Mouse (Mus musculus) heart, embryonic 12.5 days (tissue): ENCODE measurements at regions not wholly inside any gene's neighbourhood (a gene's known extent, or its start where the extent isn't known, plus 50 kb on each side); places are given as distances from the start of the nearest gene placed in this dataset.

Experiments used
- ATAC-seq: fragments of 200-750 bp; cut with Nextera tagmentation; 2 replicates; pipeline ENCODE4 v1.8.0; 2017; ENCODE audit warnings: moderate TSS enrichment, moderate library complexity; ENCODE audit not compliant: insufficient number of reproducible peaks, low FRiP score
- H3K27ac ChIP-seq: fragments of 300-500 bp; sonication (generic); 2 replicates; pipeline ENCODE4 v1.5.1; 2016; ENCODE audit warnings: mild to moderate bottlenecking, moderate library complexity; ENCODE audit not compliant: poor library complexity, severe bottlenecking
- H3K27me3 ChIP-seq: fragments of 300-500 bp; sonication (generic); replicated peaks from 2 replicates; pipeline ENCODE4 v1.6.1; 2016; ENCODE audit warnings: mild to moderate bottlenecking, moderate library complexity
- H3K36me3 ChIP-seq: fragments of 300-500 bp; sonication (generic); 2 replicates; pipeline ENCODE4 v1.6.1; 2016; ENCODE audit warnings: mild to moderate bottlenecking, moderate library complexity
- H3K4me1 ChIP-seq: fragments of 300-500 bp; sonication (generic); replicated peaks from 2 replicates; pipeline ENCODE4 v1.6.1; 2016; ENCODE audit warnings: mild to moderate bottlenecking
- H3K4me2 ChIP-seq: fragments of 300-500 bp; sonication (generic); 2 replicates; pipeline ENCODE4 v1.6.1; 2016; ENCODE audit warnings: mild to moderate bottlenecking, moderate library complexity
- H3K4me3 ChIP-seq: fragments of 300-500 bp; sonication (generic); 2 replicates; pipeline ENCODE4 v1.5.1; 2016; ENCODE audit warnings: mild to moderate bottlenecking
- H3K9ac ChIP-seq: fragments of 300-500 bp; sonication (generic); 2 replicates; pipeline ENCODE4 v1.6.1; 2016; ENCODE audit warnings: mild to moderate bottlenecking, moderate library complexity
- H3K9me3 ChIP-seq: fragments of 300-500 bp; sonication (generic); replicated peaks from 2 replicates; pipeline ENCODE4 v1.6.1; 2016; ENCODE audit warnings: mild to moderate bottlenecking, moderate library complexity
- WGBS: fragments of 180-500 bp; shearing (Covaris S2); methylation state at CpG from one replicate; pipeline ENCODE4 v1.1.7; 2016; 5-methylcytosine and 5-hydroxymethylcytosine counted together

DNA sequence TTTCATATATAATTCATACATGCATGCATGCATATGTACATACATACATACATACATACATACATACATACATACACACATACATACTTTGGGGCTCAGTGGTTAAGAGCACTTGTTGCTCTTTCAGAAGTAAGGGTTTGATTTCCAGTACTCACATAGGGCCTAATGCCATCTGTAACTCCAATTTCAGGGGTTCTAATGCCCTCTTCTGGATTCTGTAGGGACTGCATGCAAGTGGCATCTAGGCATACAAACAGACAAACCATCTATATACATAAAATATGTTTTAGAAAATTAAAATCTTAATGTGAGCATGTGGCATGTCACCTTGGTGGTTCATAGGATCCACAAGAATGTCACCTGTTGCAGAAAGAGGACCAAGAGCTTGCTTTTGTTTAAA, 426.7 kb upstream of the Mki67 start:
- no peak overlapping the region for H3K27ac ChIP-seq
- no peak overlapping the region for H3K4me2 ChIP-seq
- H3K4me1 ChIP-seq: no peaks in the 10 kb centered on the region
- no peak for ATAC-seq
- H3K27me3 ChIP-seq: 0 out of 2 replicates have a peak, but pooled peaks cover 4% of the 10 kb centered on the region
- H3K9me3 ChIP-seq: 0 out of 2 replicates have a peak, but pooled peaks cover 4% of the 10 kb centered on the region
- no peaks in the 10 kb centered on the region for H3K36me3 ChIP-seq
- H3K4me3 ChIP-seq: no peak overlapping the region
- no peak overlapping the region for H3K9ac ChIP-seq

GRCm38 (mm10) chr7:136150196-136150595, 434.0 kb upstream of the Mki67 start:
- Histone ChIP-seq H3K27ac (no peak overlapping the region), H3K9ac (no peak overlapping the region), H3K9me3 (no peaks in the 10 kb centered on the region), H3K4me2 (no peak overlapping the region), H3K36me3 (no peaks in the 10 kb centered on the region), H3K4me3 (no peak overlapping the region), H3K4me1 (no peaks in the 10 kb centered on the region), H3K27me3 (peaks cover 4% of the 10 kb centered on the region; the same call in 1 of the 2 replicates)
- 60% methylated on average over 5 of the region's 5 CpGs for WGBS
- no peak for ATAC-seq

GRCm38 (mm10) chr7:136151301-136151930, 435.3 kb upstream of the Mki67 start:
- no peak overlapping the region for H3K27ac ChIP-seq
- H3K4me3 ChIP-seq: no peak overlapping the region
- H3K9me3 ChIP-seq: no peaks in the 10 kb centered on the region
- H3K4me1 ChIP-seq: no peaks in the 10 kb centered on the region
- H3K27me3 ChIP-seq: peaks cover under 1% of the 10 kb centered on the region; the same call in 1 of the 2 replicates
- no peaks in the 10 kb centered on the region for H3K36me3 ChIP-seq
- no peak overlapping the region for H3K9ac ChIP-seq
- WGBS: 54% methylated on average over 4 of the region's 4 CpGs
- H3K4me2 ChIP-seq: no peak overlapping the region
- ATAC-seq: no peak

DNA sequence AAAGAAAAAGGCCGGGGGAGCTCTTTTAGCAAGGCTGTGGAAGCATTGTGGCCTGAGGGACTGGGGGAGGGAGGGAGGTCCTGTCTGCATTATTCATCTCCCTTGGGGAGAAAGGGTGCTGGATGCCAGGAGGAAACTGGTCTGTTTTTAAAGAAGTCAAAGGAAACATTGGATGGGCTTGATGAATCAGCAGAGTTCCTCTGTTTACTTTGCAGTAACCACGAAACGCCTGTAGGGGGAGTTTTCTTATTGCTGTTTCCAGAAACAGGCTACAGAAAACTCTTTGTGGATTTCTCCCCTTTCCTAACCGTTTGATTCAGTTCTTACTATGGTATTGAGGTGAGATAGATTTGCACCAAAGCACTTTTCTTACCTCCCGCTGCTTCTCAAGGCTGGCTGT, 436.3 kb upstream of the Mki67 start:
- H3K4me1 ChIP-seq: no peaks in the 10 kb centered on the region
- no peaks in the 10 kb centered on the region for H3K36me3 ChIP-seq
- H3K9me3 ChIP-seq: no peaks in the 10 kb centered on the region
- no peak overlapping the region for H3K4me2 ChIP-seq
- WGBS: 26% methylated on average over 5 of the region's 5 CpGs
- no peaks in the 10 kb centered on the region; the same call in 1 of the 2 replicates for H3K27me3 ChIP-seq
- no peak overlapping the region for H3K9ac ChIP-seq
- ATAC-seq: no peak
- H3K4me3 ChIP-seq: no peak overlapping the region
- H3K27ac ChIP-seq: no peak overlapping the region

GRCm38 (mm10) chr7:136153621-136154020, 437.5 kb upstream of the Mki67 start:
- Histone ChIP-seq H3K4me2 (no peak overlapping the region), H3K4me3 (no peak overlapping the region), H3K4me1 (no peaks in the 10 kb centered on the region), H3K27ac (no peak overlapping the region), H3K27me3 (no peaks in the 10 kb centered on the region; the same call in 1 of the 2 replicates), H3K9ac (no peak overlapping the region), H3K36me3 (no peaks in the 10 kb centered on the region), H3K9me3 (no peaks in the 10 kb centered on the region)
- 71% methylated on average over 3 of the region's 3 CpGs for WGBS
- ATAC-seq: no peak

- H3K27ac ChIP-seq: no peak overlapping the region
Observed at GRCm38 (mm10) chr7:136159136-136159535, 443.0 kb upstream of the Mki67 start.

GRCm38 (mm10) chr7:136161526-136161925, 445.4 kb upstream of the Mki67 start:
- Histone ChIP-seq H3K9me3 (no peaks in the 10 kb centered on the region; the same call in 1 of the 2 replicates), H3K27ac (no peak overlapping the region), H3K9ac (no peak overlapping the region), H3K4me2 (no peak overlapping the region), H3K4me1 (no peaks in the 10 kb centered on the region), H3K36me3 (no peaks in the 10 kb centered on the region), H3K4me3 (no peak overlapping the region), H3K27me3 (no peaks in the 10 kb centered on the region)
- 66% methylated on average over 2 of the region's 2 CpGs for WGBS
- no peak for ATAC-seq

More at GRCm38 (mm10) chr7:136159136-136159535, 443.0 kb upstream of the Mki67 start:
- no peak overlapping the region for H3K9ac ChIP-seq
- 48% methylated on average over 4 of the region's 4 CpGs for WGBS
- H3K27me3 ChIP-seq: no peaks in the 10 kb centered on the region; the same call in 1 of the 2 replicates
- no peaks in the 10 kb centered on the region for H3K4me1 ChIP-seq
- no peaks in the 10 kb centered on the region for H3K36me3 ChIP-seq
- H3K9me3 ChIP-seq: no peaks in the 10 kb centered on the region; the same call in 1 of the 2 replicates
- no peak for ATAC-seq
- no peak overlapping the region for H3K4me3 ChIP-seq
- H3K4me2 ChIP-seq: no peak overlapping the region

GRCm38 (mm10) chr7:136164834-136165233, 448.7 kb upstream of the Mki67 start:
- 79% methylated on average over 5 of the region's 5 CpGs for WGBS

GRCm38 (mm10) chr7:136169261-136169660, 453.1 kb upstream of the Mki67 start:
- Histone ChIP-seq H3K9me3 (no peaks in the 10 kb centered on the region), H3K4me3 (no peak overlapping the region), H3K27me3 (no peaks in the 10 kb centered on the region), H3K36me3 (no peaks in the 10 kb centered on the region), H3K9ac (no peak overlapping the region), H3K4me1 (no peaks in the 10 kb centered on the region), H3K4me2 (no peak overlapping the region), H3K27ac (no peak overlapping the region)
- WGBS: 71% methylated on average over 4 of the region's 4 CpGs
- ATAC-seq: no peak

More at GRCm38 (mm10) chr7:136164834-136165233, 448.7 kb upstream of the Mki67 start:
- no peaks in the 10 kb centered on the region for H3K36me3 ChIP-seq
- no peaks in the 10 kb centered on the region for H3K27me3 ChIP-seq
- H3K4me1 ChIP-seq: no peaks in the 10 kb centered on the region
- no peak overlapping the region for H3K4me2 ChIP-seq
- no peak overlapping the region for H3K4me3 ChIP-seq
- no peak for ATAC-seq
- no peak overlapping the region for H3K27ac ChIP-seq
- H3K9ac ChIP-seq: no peak overlapping the region
- H3K9me3 ChIP-seq: no peaks in the 10 kb centered on the region; the same call in 1 of the 2 replicates

- H3K4me2 ChIP-seq: no peak overlapping the region
- ATAC-seq: no peak
- H3K4me1 ChIP-seq: 0 out of 2 replicates have a peak, but pooled peaks cover 2% of the 10 kb centered on the region
- no peaks in the 10 kb centered on the region for H3K36me3 ChIP-seq
- no peak overlapping the region for H3K27ac ChIP-seq
- H3K4me3 ChIP-seq: no peak overlapping the region
- H3K9ac ChIP-seq: no peak overlapping the region
- no peaks in the 10 kb centered on the region for H3K27me3 ChIP-seq
- H3K9me3 ChIP-seq: peaks cover 5% of the 10 kb centered on the region
Observed at GRCm38 (mm10) chr7:136176373-136176772, 460.2 kb upstream of the Mki67 start.

GRCm38 (mm10) chr7:136180996-136181395, 464.8 kb upstream of the Mki67 start:
- no peak for ATAC-seq
- peaks cover 12% of the 10 kb centered on the region for H3K4me1 ChIP-seq
- H3K36me3 ChIP-seq: no peaks in the 10 kb centered on the region
- H3K27ac ChIP-seq: no peak overlapping the region
- peaks cover 5% of the 10 kb centered on the region for H3K9me3 ChIP-seq
- H3K9ac ChIP-seq: no peak overlapping the region
- no peak overlapping the region for H3K4me3 ChIP-seq
- H3K4me2 ChIP-seq: no peak overlapping the region
- no peaks in the 10 kb centered on the region for H3K27me3 ChIP-seq
- 62% methylated on average over 6 of the region's 6 CpGs for WGBS

- no peak overlapping the region for H3K4me2 ChIP-seq
- no peak for ATAC-seq
- peaks cover 12% of the 10 kb centered on the region for H3K4me1 ChIP-seq
- no peak overlapping the region for H3K9ac ChIP-seq
- no peak overlapping the region for H3K27ac ChIP-seq
- no peaks in the 10 kb centered on the region for H3K27me3 ChIP-seq
- WGBS: 46% methylated on average over 5 of the region's 5 CpGs
- no peak overlapping the region for H3K4me3 ChIP-seq
- H3K36me3 ChIP-seq: no peaks in the 10 kb centered on the region
- H3K9me3 ChIP-seq: peaks cover 5% of the 10 kb centered on the region
Observed at GRCm38 (mm10) chr7:136182101-136182500, 465.9 kb upstream of the Mki67 start.
